Mouse (Mus musculus) embryonic facial prominence, embryonic 13.5 days (tissue): ENCODE measurements at regions not wholly inside any gene's neighbourhood (a gene's known extent, or its start where the extent isn't known, plus 50 kb on each side); places are given as distances from the start of the nearest gene placed in this dataset.
A peak's percentile ranks its signal among the peaks of the same experiment; 100 is the strongest.

Experiments
- ATAC-seq: fragments of 200-750 bp; cut with Nextera tagmentation; 2 replicates; pipeline ENCODE4 v1.8.0; 2017; ENCODE audit warnings: low read depth; ENCODE audit not compliant: insufficient number of reproducible peaks, insufficient read depth, low FRiP score, low TSS enrichment
- H3K27ac ChIP-seq: fragments of 300-500 bp; sonication (generic); 2 replicates; pipeline ENCODE4 v1.5.1; 2015; ENCODE audit warnings: moderate library complexity, mild to moderate bottlenecking, inconsistent platforms
- H3K27me3 ChIP-seq: fragments of 300-500 bp; sonication (generic); 2 replicates; pipeline ENCODE4 v1.6.1; 2015; ENCODE audit warnings: mild to moderate bottlenecking, inconsistent platforms
- H3K36me3 ChIP-seq: fragments of 300-500 bp; sonication (generic); 2 replicates; pipeline ENCODE4 v1.6.1; 2015; ENCODE audit warnings: mild to moderate bottlenecking, inconsistent platforms
- H3K4me1 ChIP-seq: fragments of 300-500 bp; sonication (generic); 2 replicates; pipeline ENCODE4 v1.6.1; 2015; ENCODE audit warnings: inconsistent platforms
- H3K4me2 ChIP-seq: fragments of 300-500 bp; sonication (generic); 2 replicates; pipeline ENCODE4 v1.6.1; 2015; ENCODE audit warnings: moderate library complexity, mild to moderate bottlenecking, inconsistent platforms
- H3K4me3 ChIP-seq: fragments of 300-500 bp; sonication (generic); 2 replicates; pipeline ENCODE4 v1.5.1; 2015; ENCODE audit warnings: mild to moderate bottlenecking, inconsistent platforms
- H3K9ac ChIP-seq: fragments of 300-500 bp; sonication (generic); 2 replicates; pipeline ENCODE4 v1.6.1; 2015; ENCODE audit warnings: mild to moderate bottlenecking, inconsistent platforms
- H3K9me3 ChIP-seq: fragments of 300-500 bp; sonication (generic); 2 replicates; pipeline ENCODE4 v1.6.1; 2016; ENCODE audit warnings: inconsistent platforms
- WGBS: fragments of 180-500 bp; shearing (Covaris S2); methylation state at CpG from one replicate; pipeline ENCODE4 v1.1.7; 2015; ENCODE audit warnings: mixed read lengths; 5-methylcytosine and 5-hydroxymethylcytosine counted together

GRCm38 (mm10) chr10:111759505-111759904 lies 213.0 kb upstream of the Krr1 start:
- Histone ChIP-seq H3K4me1 (no peaks in the 10 kb centered on the region), H3K4me2 (no peak overlapping the region), H3K27ac (no peak overlapping the region), H3K27me3 (no peaks in the 10 kb centered on the region), H3K4me3 (no peak overlapping the region), H3K36me3 (no peaks in the 10 kb centered on the region), H3K9me3 (no peaks in the 10 kb centered on the region), H3K9ac (no peak overlapping the region)
- no peak for ATAC-seq
- WGBS: 61% methylated on average over 3 of the region's 3 CpGs

- Histone ChIP-seq H3K9ac (no peak overlapping the region), H3K4me3 (no peak overlapping the region), H3K27ac (no peak overlapping the region), H3K4me2 (no peak overlapping the region), H3K9me3 (no peaks in the 10 kb centered on the region), H3K4me1 (0 out of 2 replicates have a peak, but pooled peaks cover 3% of the 10 kb centered on the region), H3K36me3 (no peaks in the 10 kb centered on the region), H3K27me3 (no peaks in the 10 kb centered on the region)
- 79% methylated on average over 8 of the region's 8 CpGs for WGBS
- no peak for ATAC-seq
These were observed 209.5 kb upstream of the Krr1 start for GRCm38 (mm10) chr10:111762751-111763528.

GRCm38 (mm10) chr10:111767011-111767720 lies 205.3 kb upstream of the Krr1 start:
- Histone ChIP-seq H3K9me3 (no peaks in the 10 kb centered on the region), H3K4me1 (0 out of 2 replicates have a peak, but pooled peaks cover 3% of the 10 kb centered on the region), H3K4me2 (no peak overlapping the region), H3K36me3 (no peaks in the 10 kb centered on the region), H3K27ac (no peak overlapping the region), H3K4me3 (no peak overlapping the region), H3K27me3 (no peaks in the 10 kb centered on the region), H3K9ac (no peak overlapping the region)
- 79% methylated on average over 7 of the region's 7 CpGs for WGBS
- no peak for ATAC-seq

GRCm38 (mm10) chr10:111767813-111768455 lies 204.5 kb upstream of the Krr1 start:
- Histone ChIP-seq H3K27me3 (no peaks in the 10 kb centered on the region), H3K9ac (no peak overlapping the region), H3K4me2 (no peak overlapping the region), H3K4me1 (0 out of 2 replicates have a peak, but pooled peaks cover 3% of the 10 kb centered on the region), H3K4me3 (no peak overlapping the region), H3K9me3 (no peaks in the 10 kb centered on the region), H3K27ac (no peak overlapping the region), H3K36me3 (no peaks in the 10 kb centered on the region)
- ATAC-seq: no peak
- WGBS: 86% methylated on average over 14 of the region's 14 CpGs

GRCm38 (mm10) chr10:111769486-111770002 lies 202.9 kb upstream of the Krr1 start:
- Histone ChIP-seq H3K4me2 (no peak overlapping the region), H3K4me3 (no peak overlapping the region), H3K27ac (no peak overlapping the region), H3K27me3 (no peaks in the 10 kb centered on the region), H3K36me3 (no peaks in the 10 kb centered on the region), H3K4me1 (0 out of 2 replicates have a peak, but pooled peaks cover 3% of the 10 kb centered on the region), H3K9me3 (no peaks in the 10 kb centered on the region), H3K9ac (no peak overlapping the region)
- 74% methylated on average over 9 of the region's 9 CpGs for WGBS
- ATAC-seq: no peak

- H3K4me1 ChIP-seq: 0 out of 2 replicates have a peak, but pooled peaks cover 3% of the 10 kb centered on the region
- no peaks in the 10 kb centered on the region for H3K27me3 ChIP-seq
- H3K27ac ChIP-seq: no peak overlapping the region
- no peak overlapping the region for H3K4me3 ChIP-seq
- ATAC-seq: no peak
- 70% methylated on average over 2 of the region's 2 CpGs for WGBS
- no peaks in the 10 kb centered on the region for H3K36me3 ChIP-seq
- no peaks in the 10 kb centered on the region for H3K9me3 ChIP-seq
- no peak overlapping the region for H3K9ac ChIP-seq
- no peak overlapping the region for H3K4me2 ChIP-seq
These were observed 202.4 kb upstream of the Krr1 start for GRCm38 (mm10) chr10:111770027-111770426.

GRCm38 (mm10) chr10:111771010-111771409 lies 201.5 kb upstream of the Krr1 start:
- H3K27me3 ChIP-seq: no peaks in the 10 kb centered on the region
- H3K9ac ChIP-seq: no peak overlapping the region
- no peak overlapping the region for H3K4me2 ChIP-seq
- 0 out of 2 replicates have a peak, but pooled peaks cover 3% of the 10 kb centered on the region for H3K4me1 ChIP-seq
- ATAC-seq: no peak
- H3K4me3 ChIP-seq: no peak overlapping the region
- H3K27ac ChIP-seq: no peak overlapping the region
- 77% methylated on average over 4 of the region's 4 CpGs for WGBS
- no peaks in the 10 kb centered on the region for H3K36me3 ChIP-seq
- no peaks in the 10 kb centered on the region for H3K9me3 ChIP-seq

- Histone ChIP-seq H3K4me2 (no peak overlapping the region), H3K9ac (no peak overlapping the region), H3K27me3 (no peaks in the 10 kb centered on the region), H3K4me3 (no peak overlapping the region), H3K4me1 (peaks cover 9% of the 10 kb centered on the region), H3K27ac (no peak overlapping the region), H3K36me3 (no peaks in the 10 kb centered on the region), H3K9me3 (no peaks in the 10 kb centered on the region)
- peak; percentile 59; the same call in 1 of the 2 replicates for ATAC-seq
These were observed 194.9 kb upstream of the Krr1 start for GRCm38 (mm10) chr10:111777559-111777958.

- Histone ChIP-seq H3K36me3 (no peaks in the 10 kb centered on the region), H3K9me3 (no peaks in the 10 kb centered on the region), H3K4me2 (no peak overlapping the region), H3K27me3 (no peaks in the 10 kb centered on the region), H3K4me1 (peaks cover 9% of the 10 kb centered on the region), H3K27ac (no peak overlapping the region), H3K4me3 (no peak overlapping the region), H3K9ac (no peak overlapping the region)
- no peak for ATAC-seq
- 48% methylated on average over 5 of the region's 5 CpGs for WGBS
These were observed 194.4 kb upstream of the Krr1 start for GRCm38 (mm10) chr10:111778111-111778510.

- no peak overlapping the region for H3K9ac ChIP-seq
- WGBS: 90% methylated on average over 7 of the region's 7 CpGs
- no peak overlapping the region for H3K4me2 ChIP-seq
- peaks cover 23% of the 10 kb centered on the region for H3K4me1 ChIP-seq
- H3K9me3 ChIP-seq: no peaks in the 10 kb centered on the region
- no peak overlapping the region for H3K4me3 ChIP-seq
- H3K27ac ChIP-seq: no peak overlapping the region
- no peak for ATAC-seq
- no peaks in the 10 kb centered on the region for H3K36me3 ChIP-seq
- no peaks in the 10 kb centered on the region for H3K27me3 ChIP-seq
These were observed 192.5 kb upstream of the Krr1 start for GRCm38 (mm10) chr10:111779956-111780355.

- Histone ChIP-seq H3K4me1 (peaks cover 32% of the 10 kb centered on the region), H3K36me3 (no peaks in the 10 kb centered on the region), H3K4me2 (no peak overlapping the region), H3K9me3 (no peaks in the 10 kb centered on the region), H3K27me3 (no peaks in the 10 kb centered on the region), H3K9ac (no peak overlapping the region), H3K27ac (no peak overlapping the region), H3K4me3 (no peak overlapping the region)
- no peak for ATAC-seq
- 85% methylated on average over 22 of the region's 22 CpGs for WGBS
These were observed 190.2 kb upstream of the Krr1 start for GRCm38 (mm10) chr10:111782195-111782810.
